Mouse (Mus musculus) left cerebral cortex, postnatal 36 days (tissue): ENCODE measurements around the gene Capn12. TPM values are rescaled to one million over a fixed set of nuclear protein-coding genes. Genes with fewer than 3 reads are reported as not detected.

Experiments used
- DNase-seq, 2 experiments: peaks; one replicate each; pipeline ENCODE4 v3.0.0; 2021 to 2022; ENCODE audit warnings: low spot score in 2 of 2, mixed read lengths in 1 of 2
- intact Hi-C: fragments of 180-260 bp; cut with DNase I; formaldehyde crosslinking; loops from one replicate; pipeline ENCODE4 v1.15.1; 2025
- total RNA-seq, 2 experiments: library from RNA; stranded (reverse); gene quantifications; 2 replicates each; pipeline ENCODE4 v1.2.3; 2021

Gene Capn12
- total RNA-seq, 2 experiments from 2014 or later: 0.72 to 1.4 TPM

- no peak for DNase-seq
- intact Hi-C loops: no loop called here
These were observed 31.9 kb downstream of the Capn12 start for GRCm38 (mm10) chr7:28913171-28913570.

GRCm38 (mm10) chr7:28916491-28916890, 35.3 kb downstream of the Capn12 start:
- DNase-seq: no peak
- intact Hi-C loops: no loop called here

- peak; percentile 53 to 56 for DNase-seq
- intact Hi-C loops: no loop called here
These were observed 36.5 kb downstream of the Capn12 start for GRCm38 (mm10) chr7:28917503-28918426.

- intact Hi-C loops: no loop called here
- no peak for DNase-seq
These were observed 37.3 kb downstream of the Capn12 start for GRCm38 (mm10) chr7:28918540-28918939.

- intact Hi-C loops: no loop called here
- DNase-seq: peak; percentile 45 to 52
These were observed 38.6 kb downstream of the Capn12 start for GRCm38 (mm10) chr7:28919815-28920214.

- no peak for DNase-seq
- intact Hi-C loops: no loop called here
These were observed 40.0 kb downstream of the Capn12 start for GRCm38 (mm10) chr7:28921178-28921577.

- intact Hi-C loops: loop anchor here (2.0 kb wide), 2 partner anchors 19 to 39 kb away; no protein-coding TSS in a partner anchor
- no peak for DNase-seq
These were observed 40.7 kb downstream of the Capn12 start for GRCm38 (mm10) chr7:28921722-28922465.

- intact Hi-C loops: loop anchor here (2.0 kb wide), 2 partner anchors 20 to 38 kb away; no protein-coding TSS in a partner anchor
- peak; percentile 47 to 53 for DNase-seq
These were observed 41.4 kb downstream of the Capn12 start for GRCm38 (mm10) chr7:28922606-28923005.

- intact Hi-C loops: loop anchor here (2.0 kb wide), 2 partner anchors 21 to 37 kb away; no protein-coding TSS in a partner anchor
- no peak for DNase-seq
These were observed 42.7 kb downstream of the Capn12 start for GRCm38 (mm10) chr7:28923865-28924291.

GRCm38 (mm10) chr7:28924802-28925201, 43.6 kb downstream of the Capn12 start:
- no peak for DNase-seq
- intact Hi-C loops: no loop called here

- no peak for DNase-seq
- intact Hi-C loops: no loop called here
These were observed 44.1 kb downstream of the Capn12 start for GRCm38 (mm10) chr7:28925317-28925716.

GRCm38 (mm10) chr7:28926172-28926571, 45.0 kb downstream of the Capn12 start:
- intact Hi-C loops: no loop called here
- no peak for DNase-seq

GRCm38 (mm10) chr7:28929381-28929780, 48.2 kb downstream of the Capn12 start:
- no peak for DNase-seq
- intact Hi-C loops: no loop called here

GRCm38 (mm10) chr7:28930320-28931031, 49.3 kb downstream of the Capn12 start:
- no peak for DNase-seq
- intact Hi-C loops: no loop called here

GRCm38 (mm10) chr7:28931032-28931694, 49.9 kb downstream of the Capn12 start:
- DNase-seq: no peak
- intact Hi-C loops: no loop called here

- no peak for DNase-seq
- intact Hi-C loops: no loop called here
These were observed 50.4 kb downstream of the Capn12 start for GRCm38 (mm10) chr7:28931695-28932039.

- intact Hi-C loops: no loop called here
- no peak for DNase-seq
These were observed 51.3 kb downstream of the Capn12 start for GRCm38 (mm10) chr7:28932421-28933041.

- intact Hi-C loops: no loop called here
- DNase-seq: no peak
These were observed 52.6 kb downstream of the Capn12 start for GRCm38 (mm10) chr7:28933825-28934224.

GRCm38 (mm10) chr7:28936787-28937186, 55.6 kb downstream of the Capn12 start:
- intact Hi-C loops: no loop called here
- DNase-seq: no peak
